Mouse (Mus musculus) kidney, embryonic 15.5 days (tissue): ENCODE data around the gene H2-DMb1. TPM values are rescaled to one million over a fixed set of nuclear protein-coding genes. Genes with fewer than 3 reads are reported as not detected.

Experiments used
- ATAC-seq: fragments of 200-750 bp; cut with Nextera tagmentation; replicated peaks from 2 replicates; pipeline ENCODE4 v1.8.0; 2017; ENCODE audit warnings: moderate TSS enrichment; ENCODE audit not compliant: low FRiP score
- H3K27ac ChIP-seq: fragments of 300-500 bp; sonication (generic); 2 replicates; pipeline ENCODE4 v1.5.1; 2015; ENCODE audit warnings: mild to moderate bottlenecking, inconsistent platforms
- H3K27me3 ChIP-seq: fragments of 300-500 bp; sonication (generic); 2 replicates; pipeline ENCODE4 v1.6.1; 2015; ENCODE audit warnings: inconsistent platforms
- H3K36me3 ChIP-seq: fragments of 300-500 bp; sonication (generic); 2 replicates; pipeline ENCODE4 v1.6.1; 2015; ENCODE audit warnings: inconsistent platforms
- H3K4me1 ChIP-seq: fragments of 300-500 bp; sonication (generic); 2 replicates; pipeline ENCODE4 v1.6.1; 2015; ENCODE audit warnings: inconsistent platforms
- H3K4me2 ChIP-seq: fragments of 300-500 bp; sonication (generic); 2 replicates; pipeline ENCODE4 v1.6.1; 2015; ENCODE audit warnings: moderate library complexity, mild to moderate bottlenecking, inconsistent platforms
- H3K4me3 ChIP-seq: fragments of 300-500 bp; sonication (generic); replicated peaks from 2 replicates; pipeline ENCODE4 v1.5.1; 2015; ENCODE audit warnings: mild to moderate bottlenecking, inconsistent platforms
- H3K9ac ChIP-seq: fragments of 300-500 bp; sonication (generic); 2 replicates; pipeline ENCODE4 v1.6.1; 2015; ENCODE audit warnings: mild to moderate bottlenecking, inconsistent platforms
- H3K9me3 ChIP-seq: fragments of 300-500 bp; sonication (generic); replicated peaks from 2 replicates; pipeline ENCODE4 v1.6.1; 2016; ENCODE audit warnings: inconsistent platforms
- WGBS: fragments of 180-500 bp; shearing (Covaris S2); methylation state at CpG from one replicate; pipeline ENCODE4 v1.1.7; 2015; ENCODE audit warnings: mixed read lengths; 5-methylcytosine and 5-hydroxymethylcytosine counted together
- polyA plus RNA-seq: library from polyadenylated mRNA; unstranded; fragments of >200 nt; fragmentation: Nextera tagmentation; extraction: Ambion mirVana; gene quantifications from 2 replicates; pipeline ENCODE4 v1.2.1, GENCODE M21; 2015

Gene H2-DMb1
- 4.9 and 6.0 TPM in 2 replicates for polyA plus RNA-seq

DNA sequence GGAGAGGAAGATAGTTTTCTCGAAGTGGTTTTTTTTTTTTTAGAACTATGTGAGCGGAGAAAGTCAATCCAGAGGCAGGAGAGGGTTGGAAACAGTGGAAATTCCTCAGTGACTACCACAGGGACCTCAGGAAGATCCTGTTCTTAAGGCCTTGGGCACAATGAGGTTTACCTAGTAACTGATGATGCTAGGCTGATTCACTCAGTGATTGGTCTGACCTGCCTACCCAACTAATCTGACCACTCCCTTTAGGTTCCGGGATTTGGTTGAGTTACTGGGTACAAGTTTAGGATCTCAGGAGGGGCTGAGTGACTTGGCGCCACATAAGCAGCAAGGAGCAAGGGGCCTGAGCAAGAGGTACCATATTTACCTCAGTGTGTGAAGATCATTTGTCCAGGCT lies at the start of gene H2-DMb1:
TSS of gene H2-DMb1 (plus strand) at position 150 of the 400 bp plus-strand sequence.
- Histone ChIP-seq H3K36me3 (no peaks in the 10 kb centered on the region), H3K4me2 (no peak within 1 kb of the TSS), H3K4me3 (no peak within 1 kb of the TSS), H3K27me3 (0 out of 2 replicates have a peak, but pooled peaks cover 3% of the 10 kb centered on the region), H3K27ac (no peak within 1 kb of the TSS), H3K9ac (no peak within 1 kb of the TSS), H3K9me3 (no peaks in the 10 kb centered on the region), H3K4me1 (no peaks in the 10 kb centered on the region)
- 61% methylated on average over 4 of the region's 4 CpGs for WGBS
- ATAC-seq = peak; percentile 77

DNA sequence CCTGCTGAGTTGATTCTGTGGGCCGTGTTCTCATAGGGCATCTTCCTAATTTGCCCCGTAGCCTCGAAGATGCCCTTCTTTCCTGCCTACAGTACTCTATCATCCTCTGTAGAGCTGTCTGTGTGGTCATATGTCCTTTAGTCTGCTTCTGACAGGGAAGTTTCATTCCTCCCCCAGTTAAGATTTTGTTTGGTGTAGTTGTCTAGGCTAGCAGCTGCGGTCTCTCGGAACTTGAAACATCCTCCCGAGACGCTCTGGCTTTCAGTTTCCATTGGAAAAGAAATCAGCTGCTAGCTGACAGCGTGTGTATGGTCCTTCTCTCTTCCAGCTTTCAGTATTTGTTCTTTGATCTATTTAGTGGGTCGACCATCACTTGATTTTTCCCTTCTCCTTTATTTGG lies 48.1 kb upstream of the H2-DMb1 start:
- no peaks in the 10 kb centered on the region; the same call in 1 of the 2 replicates for H3K27me3 ChIP-seq
- no peak overlapping the region for H3K4me2 ChIP-seq
- WGBS = 75% methylated on average over 9 of the region's 9 CpGs
- no peak for ATAC-seq
- H3K27ac ChIP-seq = no peak overlapping the region
- no peak overlapping the region for H3K9ac ChIP-seq
- no peak overlapping the region for H3K4me3 ChIP-seq
- peaks cover 9% of the 10 kb centered on the region for H3K4me1 ChIP-seq
- H3K9me3 ChIP-seq = no peaks in the 10 kb centered on the region
- H3K36me3 ChIP-seq = peaks cover 10% of the 10 kb centered on the region

DNA sequence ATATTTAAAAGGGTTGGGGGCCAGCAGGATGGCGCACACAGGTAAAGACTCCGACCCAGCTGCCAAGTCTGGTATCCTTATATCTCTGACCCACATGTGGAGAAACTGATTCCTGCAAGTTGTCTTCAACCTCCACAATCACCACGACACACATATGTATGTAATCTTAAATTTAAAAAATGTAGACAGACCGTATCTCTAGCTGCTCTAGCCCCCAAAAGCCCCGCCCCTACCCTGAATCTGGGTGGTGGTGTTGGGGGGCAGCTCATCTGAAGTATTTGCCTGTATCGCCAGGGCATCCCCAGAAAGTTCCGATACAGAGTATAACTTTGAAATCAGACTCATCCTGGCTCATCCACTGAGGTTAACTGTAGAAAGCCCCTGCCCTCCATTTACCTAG lies 46.3 kb upstream of the H2-DMb1 start:
- no peaks in the 10 kb centered on the region; the same call in 1 of the 2 replicates for H3K27me3 ChIP-seq
- WGBS = 88% methylated on average over 7 of the region's 7 CpGs
- no peak overlapping the region for H3K27ac ChIP-seq
- H3K9ac ChIP-seq = no peak overlapping the region
- peaks cover 28% of the 10 kb centered on the region for H3K36me3 ChIP-seq
- peaks cover 3% of the 10 kb centered on the region for H3K4me1 ChIP-seq
- no peak for ATAC-seq
- no peaks in the 10 kb centered on the region for H3K9me3 ChIP-seq
- no peak overlapping the region for H3K4me2 ChIP-seq
- H3K4me3 ChIP-seq = no peak overlapping the region

DNA sequence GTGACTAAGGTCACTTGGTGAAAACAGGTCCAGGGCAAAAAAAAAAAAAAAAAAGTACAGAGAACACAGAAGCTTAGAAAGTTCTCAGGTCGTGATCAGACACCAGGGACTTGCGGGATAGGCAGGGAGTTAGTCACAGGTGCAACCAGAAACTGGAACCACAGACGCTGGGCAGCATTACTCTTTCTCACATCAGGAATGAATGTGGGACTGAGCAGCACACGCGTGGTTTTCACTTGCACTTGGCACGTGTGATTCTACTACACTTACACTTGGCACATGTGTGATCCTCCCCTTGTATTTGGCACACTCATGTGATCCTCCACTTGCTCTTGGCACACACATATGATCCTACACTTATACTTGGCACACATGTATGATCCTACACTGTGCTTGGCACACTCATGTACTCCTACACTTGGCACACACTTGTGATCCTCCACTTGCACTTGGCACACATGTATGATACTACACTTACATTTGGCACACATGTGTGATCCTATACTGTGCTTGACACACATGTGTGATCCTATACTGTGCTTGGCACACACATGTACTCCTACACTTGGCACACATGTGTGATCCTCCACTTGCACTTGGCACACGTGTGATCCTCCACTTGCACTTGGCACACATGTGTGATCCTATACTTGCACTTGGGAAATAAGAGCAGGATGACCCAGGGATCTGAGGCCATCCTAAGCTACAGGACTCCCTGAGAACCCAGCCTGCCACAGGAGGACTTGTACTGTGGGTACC lies 45.6 kb upstream of the H2-DMb1 start:
- no peak; the same call in 1 of the 2 replicates for ATAC-seq
- 81% methylated on average over 7 of the region's 7 CpGs for WGBS
- H3K4me2 ChIP-seq = no peak overlapping the region

GRCm38 (mm10) chr17:34108460-34108859 lies 44.4 kb upstream of the H2-DMb1 start:
- Histone ChIP-seq H3K9me3 (no peaks in the 10 kb centered on the region), H3K4me1 (no peaks in the 10 kb centered on the region), H3K9ac (no peak overlapping the region), H3K27ac (no peak overlapping the region), H3K4me2 (no peak overlapping the region), H3K27me3 (no peaks in the 10 kb centered on the region; the same call in 1 of the 2 replicates), H3K36me3 (peaks cover 47% of the 10 kb centered on the region), H3K4me3 (no peak overlapping the region)
- no peak for ATAC-seq
- WGBS = 76% methylated on average over 6 of the region's 6 CpGs

More for the DNA sequence above, 45.6 kb upstream of the H2-DMb1 start:
- Histone ChIP-seq H3K36me3 (peaks cover 35% of the 10 kb centered on the region), H3K9ac (no peak overlapping the region), H3K4me1 (no peaks in the 10 kb centered on the region), H3K27ac (no peak overlapping the region), H3K4me3 (no peak overlapping the region), H3K27me3 (no peaks in the 10 kb centered on the region; the same call in 1 of the 2 replicates), H3K9me3 (no peaks in the 10 kb centered on the region)

GRCm38 (mm10) chr17:34109038-34109805 lies 43.6 kb upstream of the H2-DMb1 start:
- WGBS = 77% methylated on average over 14 of the region's 14 CpGs

GRCm38 (mm10) chr17:34109806-34110195 lies 43.1 kb upstream of the H2-DMb1 start:
- no peak overlapping the region for H3K9ac ChIP-seq

More at GRCm38 (mm10) chr17:34109038-34109805, 43.6 kb upstream of the H2-DMb1 start:
- no peak overlapping the region for H3K4me3 ChIP-seq
- peak overlapping the region; percentile 48 for H3K27ac ChIP-seq
- 0 out of 2 replicates have a peak, but pooled peaks have one; percentile 47 for ATAC-seq
- H3K27me3 ChIP-seq = no peaks in the 10 kb centered on the region
- H3K9me3 ChIP-seq = no peaks in the 10 kb centered on the region
- H3K36me3 ChIP-seq = peaks cover 54% of the 10 kb centered on the region
- H3K4me1 ChIP-seq = 0 out of 2 replicates have a peak, but pooled peaks cover 2% of the 10 kb centered on the region
- H3K9ac ChIP-seq = no peak overlapping the region
- no peak overlapping the region for H3K4me2 ChIP-seq

GRCm38 (mm10) chr17:34110309-34110708 lies 42.6 kb upstream of the H2-DMb1 start:
- Histone ChIP-seq H3K36me3 (peaks cover 65% of the 10 kb centered on the region), H3K9me3 (no peaks in the 10 kb centered on the region), H3K27ac (peak overlapping the region; percentile 41; the same call in 1 of the 2 replicates), H3K4me1 (peaks cover 9% of the 10 kb centered on the region), H3K4me2 (no peak overlapping the region), H3K4me3 (no peak overlapping the region), H3K27me3 (no peaks in the 10 kb centered on the region), H3K9ac (no peak overlapping the region)
- no peak for ATAC-seq
- 65% methylated on average over 8 of the region's 8 CpGs for WGBS

More at GRCm38 (mm10) chr17:34109806-34110195, 43.1 kb upstream of the H2-DMb1 start:
- WGBS = 67% methylated on average over 3 of the region's 3 CpGs
- Histone ChIP-seq H3K9me3 (no peaks in the 10 kb centered on the region), H3K27me3 (no peaks in the 10 kb centered on the region), H3K36me3 (peaks cover 60% of the 10 kb centered on the region), H3K4me3 (no peak overlapping the region), H3K4me1 (peaks cover 4% of the 10 kb centered on the region), H3K4me2 (no peak overlapping the region), H3K27ac (peak overlapping the region; percentile 48)
- 0 out of 2 replicates have a peak, but pooled peaks have one; percentile 16 for ATAC-seq

DNA sequence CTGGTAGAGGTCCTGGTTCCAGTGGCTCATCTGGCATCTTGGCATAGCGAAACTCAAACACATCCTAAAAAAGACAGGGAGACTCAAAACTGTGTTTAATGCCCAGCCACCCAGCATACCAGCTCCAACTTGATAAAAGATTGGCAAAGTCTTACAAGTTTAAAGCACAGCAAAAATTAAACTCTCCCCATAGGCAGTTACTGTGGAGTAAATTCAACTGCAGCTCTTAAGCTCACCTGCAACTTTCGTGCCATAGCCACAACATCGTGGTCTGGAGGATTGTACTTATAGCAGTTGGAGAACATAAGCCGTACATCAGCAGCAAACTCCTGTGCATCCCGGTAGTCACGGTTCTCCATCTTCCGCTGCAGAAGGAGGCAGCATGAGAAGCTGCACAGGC lies 38.8 kb upstream of the H2-DMb1 start:
- WGBS = 94% methylated on average over 7 of the region's 7 CpGs

DNA sequence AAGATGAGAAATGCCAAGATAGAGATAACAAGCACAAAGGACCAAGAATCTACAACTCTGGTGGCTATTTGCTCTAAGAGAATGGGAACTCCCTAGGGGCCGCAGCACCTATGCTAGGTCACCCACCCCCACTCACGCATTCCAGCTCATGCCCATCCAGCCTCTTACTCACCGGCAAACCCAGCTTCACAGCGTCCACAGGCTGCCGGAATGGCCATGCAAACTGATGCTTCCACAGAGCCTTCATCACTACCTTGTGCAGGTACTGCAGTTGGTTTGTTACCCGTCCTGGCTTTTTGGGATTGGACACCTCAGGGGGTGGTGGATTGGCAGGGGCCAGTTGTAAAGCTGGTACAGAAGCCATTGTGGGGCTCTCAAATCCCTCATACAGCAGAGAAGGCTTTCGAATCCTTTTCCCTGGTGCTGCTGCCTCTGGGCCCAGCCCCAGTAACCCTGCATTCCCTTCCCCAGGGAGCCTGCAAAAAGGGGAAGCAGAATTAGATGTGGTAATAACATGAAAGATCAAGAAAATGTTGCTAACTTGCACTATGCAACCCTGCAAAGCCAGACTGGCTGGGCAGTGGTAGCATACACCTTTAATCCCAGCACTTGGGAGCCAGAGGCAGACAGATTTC lies 36.0 kb upstream of the H2-DMb1 start:
- Histone ChIP-seq H3K36me3 (peaks cover 66% of the 10 kb centered on the region), H3K4me3 (peak overlapping the region; percentile 86), H3K9me3 (no peaks in the 10 kb centered on the region), H3K27ac (0 out of 2 replicates have a peak overlapping the region, but pooled peaks have one; percentile 4), H3K4me2 (peak overlapping the region; percentile 94), H3K4me1 (peaks cover 29% of the 10 kb centered on the region), H3K27me3 (no peaks in the 10 kb centered on the region), H3K9ac (peak overlapping the region; percentile 79)
- ATAC-seq = no peak
- 23% methylated on average over 7 of the region's 7 CpGs for WGBS

More for the DNA sequence above, 38.8 kb upstream of the H2-DMb1 start:
- H3K9me3 ChIP-seq = no peaks in the 10 kb centered on the region
- no peak overlapping the region for H3K4me3 ChIP-seq
- ATAC-seq = no peak
- peaks cover 93% of the 10 kb centered on the region for H3K36me3 ChIP-seq
- H3K4me1 ChIP-seq = peaks cover 29% of the 10 kb centered on the region
- no peak overlapping the region for H3K27ac ChIP-seq
- H3K9ac ChIP-seq = 0 out of 2 replicates have a peak overlapping the region, but pooled peaks have one; percentile 6
- H3K4me2 ChIP-seq = no peak overlapping the region
- H3K27me3 ChIP-seq = no peaks in the 10 kb centered on the region

- H3K27me3 ChIP-seq = no peaks in the 10 kb centered on the region
- peaks cover 29% of the 10 kb centered on the region for H3K4me1 ChIP-seq
- no peaks in the 10 kb centered on the region for H3K9me3 ChIP-seq
- H3K4me2 ChIP-seq = peak overlapping the region; percentile 94
- ATAC-seq = no peak
- H3K4me3 ChIP-seq = peak overlapping the region; percentile 86
- H3K36me3 ChIP-seq = peaks cover 59% of the 10 kb centered on the region
- WGBS = under 1% methylated on average over 5 of the region's 5 CpGs
- H3K9ac ChIP-seq = peak overlapping the region; percentile 79
- no peak overlapping the region for H3K27ac ChIP-seq
Observed at GRCm38 (mm10) chr17:34117421-34118112, 35.3 kb upstream of the H2-DMb1 start.
